Mouse (Mus musculus) thymus, postnatal 4 days (tissue): ENCODE measurements around the gene Btbd1.

Source experiments
- DNase-seq: peaks from one replicate; pipeline ENCODE4 v3.0.0; 2021

Btbd1 gene

GRCm38 (mm10) chr7:81775325-81775724 is 53.9 kb downstream of the Btbd1 start:
- no peak for DNase-seq

GRCm38 (mm10) chr7:81772786-81773539 is 56.3 kb downstream of the Btbd1 start:
- no peak for DNase-seq

DNA sequence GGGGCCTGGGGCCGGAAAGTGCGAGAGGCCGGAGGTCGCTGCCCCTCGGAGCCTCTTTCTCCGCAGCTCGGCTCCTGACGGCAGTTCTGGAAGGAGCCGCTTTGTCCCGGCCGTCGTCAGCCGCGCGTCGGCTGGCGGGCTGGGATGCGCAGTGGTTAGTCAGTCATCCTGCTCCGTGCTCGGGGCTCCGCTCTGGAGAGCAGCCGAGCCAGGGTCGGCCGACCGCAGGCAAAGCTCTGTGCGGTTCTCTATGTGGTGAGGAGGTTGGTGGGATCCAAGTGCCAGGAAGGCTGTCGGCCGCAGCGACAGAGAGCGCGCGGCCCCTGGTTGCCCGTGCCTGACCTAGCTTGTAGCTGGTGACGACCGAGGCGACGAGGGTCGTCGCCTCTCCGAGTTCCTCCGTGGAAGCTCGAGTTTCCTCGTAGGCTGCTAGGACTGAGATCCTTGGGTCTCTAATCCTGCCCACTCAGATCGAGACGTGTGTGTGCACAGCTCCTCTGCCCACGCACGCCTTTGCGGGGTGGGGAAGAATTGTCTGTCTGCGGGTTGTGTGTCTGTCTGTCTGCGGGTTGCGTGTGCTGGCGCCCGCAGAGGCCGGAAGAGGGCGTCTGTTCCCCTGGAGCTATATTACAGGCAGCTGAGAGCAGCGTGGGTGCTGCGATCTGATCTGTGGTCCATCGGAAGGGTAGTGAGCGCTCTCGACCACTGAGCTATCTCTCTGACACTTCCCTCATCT is 66.0 kb downstream of the Btbd1 start:
- peak; percentile 66 for DNase-seq

- peak; percentile 89 for DNase-seq
These were observed 66.8 kb downstream of the Btbd1 start, which contains the start of gene Ramac for GRCm38 (mm10) chr7:81762180-81763109. Gene Ramac, plus strand, starts transcription at chr7:81762925.

GRCm38 (mm10) chr7:81747956-81748355 is 81.3 kb downstream of the Btbd1 start:
- no peak for DNase-seq

- DNase-seq = peak; percentile 12
These were observed 85.1 kb downstream of the Btbd1 start for GRCm38 (mm10) chr7:81744145-81744544.
